15 mouse cellular contexts compared by ENCODE assay signal in genomic region chr5:35141316-35141715, GRCm38 (mm10). TPM values are rescaled to one million over a fixed set of nuclear protein-coding genes. Genes with fewer than 3 reads are reported as not detected.
DNase-seq lines count a peak whose midpoint lies in the region; ATAC-seq lines count a peak whose summit lies in the region.
"Had no signal": no experiment of that assay in that cellular context is flagged by ENCODE, and none has a peak within 500 bp of the region (broad histone marks: within the 10 kb centered on the region; RNA-seq: fewer than 3 reads in every experiment).

No protein-coding gene starts in this region.

- no peaks in the 10 kb centered on the region for H3K9me3 ChIP-seq in hindbrain, embryonic 12.5 days (replicated peaks)
- H3K9me3 ChIP-seq in hindbrain, embryonic 11.5 days (ENCODE audit: control insufficient read depth, low read length), result no peaks in the 10 kb centered on the region
- no peaks in the 10 kb centered on the region for H3K9me3 ChIP-seq in forebrain, embryonic 15.5 days

- no peak overlapping the region for H3K9ac ChIP-seq in hindbrain, embryonic 12.5 days
- H3K9ac ChIP-seq in hindbrain, embryonic 11.5 days (ENCODE audit: low read depth, low read length), result no peak overlapping the region
- no peak overlapping the region for H3K9ac ChIP-seq in forebrain, embryonic 15.5 days (replicated peaks)
- H3K9ac ChIP-seq: liver, embryonic 14.5 days had no signal

- 0 out of 2 replicates have a peak, but pooled peaks cover 2% of the 10 kb centered on the region for H3K27me3 ChIP-seq in hindbrain, embryonic 12.5 days
- no peaks in the 10 kb centered on the region for H3K27me3 ChIP-seq in hindbrain, embryonic 11.5 days (ENCODE audit: control insufficient read depth, insufficient read depth, low read length)
- H3K27me3 ChIP-seq in forebrain, embryonic 15.5 days, result no peaks in the 10 kb centered on the region

- H3K27ac ChIP-seq in hindbrain, embryonic 12.5 days, result peak overlapping the region; percentile 35; the same call in 1 of the 2 replicates
- H3K27ac ChIP-seq in hindbrain, embryonic 11.5 days (ENCODE audit: low read depth, low read length), result no peak overlapping the region
- peak overlapping the region; percentile 86 for H3K27ac ChIP-seq in forebrain, embryonic 15.5 days (replicated peaks)
- H3K27ac ChIP-seq: liver, embryonic 14.5 days had no signal

- H3K4me3 ChIP-seq in hindbrain, embryonic 12.5 days, result no peak overlapping the region
- H3K4me3 ChIP-seq in hindbrain, embryonic 11.5 days (ENCODE audit: low read depth, low read length), result no peak overlapping the region
- no peak overlapping the region for H3K4me3 ChIP-seq in forebrain, embryonic 15.5 days
- H3K4me3 ChIP-seq: myocyte had no signal

- H3K4me1 ChIP-seq in hindbrain, embryonic 12.5 days, result peaks cover 23% of the 10 kb centered on the region
- no peaks in the 10 kb centered on the region for H3K4me1 ChIP-seq in hindbrain, embryonic 11.5 days (replicated peaks; ENCODE audit: control insufficient read depth, insufficient read depth, low read length)
- peaks cover 67% of the 10 kb centered on the region for H3K4me1 ChIP-seq in forebrain, embryonic 15.5 days

- H3K4me2 ChIP-seq in hindbrain, embryonic 12.5 days (replicated peaks), result no peak overlapping the region
- no peak overlapping the region for H3K4me2 ChIP-seq in hindbrain, embryonic 11.5 days (replicated peaks; ENCODE audit: low read depth, low read length)
- H3K4me2 ChIP-seq in forebrain, embryonic 15.5 days (replicated peaks), result no peak overlapping the region
- H3K4me2 ChIP-seq: heart, embryonic 11.5 days had no signal

- DNase-seq in hindbrain, embryonic 11.5 days (ENCODE audit: low spot score), result no peak
- peak; percentile 78 for DNase-seq in cerebellum, adult 9-11 months
- DNase-seq in layer of hippocampus, postnatal 36 days, result peak; percentile 49 to 60
- DNase-seq in embryo, embryonic 10 days (ENCODE audit: low spot score), result no peak
- DNase-seq in gastrocnemius, postnatal 10 days, result no peak
- no peak for DNase-seq in adrenal gland, adult 8-10 months
- DNase-seq: adrenal gland, postnatal 14 days; kidney, postnatal 4 days; lung, postnatal 36 days had no signal

- ATAC-seq in hindbrain, embryonic 12.5 days (ENCODE audit: low FRiP score), result no peak
- ATAC-seq in hindbrain, embryonic 11.5 days (ENCODE audit: low FRiP score), result no peak
- ATAC-seq in forebrain, embryonic 15.5 days (replicated peaks), result peak; percentile 36
- ATAC-seq: inflammation-experienced regulatory T-cells, adult 6 months had no signal

- H3K36me3 ChIP-seq in hindbrain, embryonic 12.5 days, result no peaks in the 10 kb centered on the region
- H3K36me3 ChIP-seq in hindbrain, embryonic 11.5 days (ENCODE audit: control insufficient read depth, insufficient read depth, low read length), result no peaks in the 10 kb centered on the region
- no peaks in the 10 kb centered on the region for H3K36me3 ChIP-seq in forebrain, embryonic 15.5 days

- WGBS in hindbrain, embryonic 12.5 days, result 39% methylated on average over 3 of the region's 3 CpGs
- 40% methylated on average over 3 of the region's 3 CpGs for whole genome bisulfite sequencing in hindbrain, embryonic 11.5 days
- WGBS in forebrain, embryonic 15.5 days, result 22% methylated on average over 3 of the region's 3 CpGs

RNA-seq across cellular contexts. Expression of gene Lrpap1, which starts 35.8 kb away (rescaled TPM):
- polyA plus RNA-seq in hindbrain, embryonic 12.5 days (2016; fragmentation: Nextera tagmentation; extraction: Ambion mirVana), result 115 and 129 TPM in 2 replicates
- polyA plus RNA-seq in hindbrain, embryonic 11.5 days (2014; fragmentation: Nextera tagmentation; extraction: Ambion mirVana), result 104 TPM in 2 replicates
- polyA plus RNA-seq in forebrain, embryonic 15.5 days (2015; fragmentation: Nextera tagmentation; extraction: Ambion mirVana), result 146 and 152 TPM in 2 replicates
- 100 to 1,000 TPM; 150 to 152 TPM for total RNA-seq in layer of hippocampus, postnatal 36 days (2021)
- total RNA-seq in gastrocnemius, postnatal 10 days (2021), result 10 to 100 TPM; 37.2 to 42.7 TPM
- total RNA-seq in adrenal gland, adult 8-10 months (2022), result 100 to 1,000 TPM in 2 of 4 experiments, 10 to 100 TPM in 2; 98.6 to 149 (median 115) TPM

Comparison
In these comparisons a context has a peak if more than half of its experiments do, and no peak if none do; other contexts are left out.
1. DNase-seq: peak in cerebellum, adult 9-11 months (single experiment) and layer of hippocampus, postnatal 36 days (2 of 2); none in hindbrain, embryonic 11.5 days (single experiment), embryo, embryonic 10 days (single experiment), gastrocnemius, postnatal 10 days (single experiment) and adrenal gland, adult 8-10 months (single experiment).